Mouse (Mus musculus) heart, postnatal 0 days (tissue): ENCODE measurements around the gene Fbxw5.

ENCODE experiments used
- CTCF ChIP-seq: IDR thresholded peaks from 2 replicates; pipeline ENCODE4 v1.5.1; 2016; ENCODE audit warnings: antibody characterized with exemption, control low read depth, low read depth
- EP300 ChIP-seq: IDR thresholded peaks from 2 replicates; pipeline ENCODE4 v1.6.1; 2016; ENCODE audit warnings: antibody characterized with exemption, low read depth

DNA sequence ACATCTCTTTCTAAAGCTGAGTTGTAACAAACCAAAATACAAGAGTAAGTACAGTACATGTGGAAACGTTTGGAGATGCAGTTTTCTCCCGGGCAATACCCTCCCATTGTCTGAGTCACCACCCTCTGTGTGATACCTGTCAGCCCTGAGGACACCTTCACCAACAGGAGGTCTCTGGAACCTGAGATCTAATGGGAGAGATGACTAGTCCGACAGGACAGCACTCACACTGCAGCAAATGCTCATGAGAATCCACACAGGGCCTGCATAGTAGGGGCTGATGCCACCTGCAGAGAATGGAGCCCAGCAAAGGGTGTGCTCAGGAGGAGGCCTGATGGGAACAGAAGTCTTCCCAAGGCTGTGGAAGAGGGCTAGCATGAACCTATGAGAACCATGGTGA is 39.1 kb upstream of the Fbxw5 start:
- TF ChIP-seq CTCF, result no peak
- TF ChIP-seq EP300, result no peak
